Comparison of ENCODE assay signal across 20 mouse cellular contexts in the genomic region with DNA sequence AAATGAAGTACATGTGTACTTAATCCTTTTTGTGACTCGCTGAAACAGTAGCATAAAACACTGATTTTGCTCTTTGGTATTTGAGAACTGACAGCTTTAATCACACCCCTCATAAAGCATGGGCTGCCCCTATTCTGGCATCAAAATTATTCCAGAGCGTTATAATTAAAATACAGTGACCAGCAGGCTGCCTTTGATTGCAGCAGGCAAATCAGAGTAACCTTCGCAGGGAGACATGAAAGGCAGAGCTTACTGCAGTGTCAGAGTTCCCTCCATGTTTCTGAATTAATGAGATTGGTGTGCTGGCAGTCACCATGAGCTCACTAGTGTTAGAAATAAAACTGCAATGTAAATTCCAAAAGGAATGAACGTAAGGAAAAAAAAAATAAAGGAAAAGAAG.
DNase-seq lines count a peak whose midpoint lies in the region; ATAC-seq lines count a peak whose summit lies in the region.
"Had no signal": no experiment of that assay in that cellular context is flagged by ENCODE, and none has a peak within 500 bp of the region (broad histone marks: within the 10 kb centered on the region; RNA-seq: fewer than 3 reads in every experiment).

No protein-coding gene starts in this region.

- H3K27me3 ChIP-seq in kidney, embryonic 15.5 days, result no peaks in the 10 kb centered on the region
- no peaks in the 10 kb centered on the region for H3K27me3 ChIP-seq in midbrain, embryonic 11.5 days (ENCODE audit: control insufficient read depth, insufficient read depth, low read length)
- no peaks in the 10 kb centered on the region for H3K27me3 ChIP-seq in midbrain, embryonic 10.5 days (ENCODE audit: low read depth, poor library complexity, severe bottlenecking)
- no peaks in the 10 kb centered on the region for H3K27me3 ChIP-seq in forebrain, embryonic 15.5 days
- H3K27me3 ChIP-seq in midbrain, embryonic 16.5 days (ENCODE audit: control insufficient read depth, insufficient read depth, low read depth, low read length), result no peaks in the 10 kb centered on the region
- H3K27me3 ChIP-seq: heart, embryonic 13.5 days; hindbrain, embryonic 13.5 days; limb, embryonic 12.5 days; liver, embryonic 15.5 days; neural tube, embryonic 13.5 days; stomach, embryonic 15.5 days had no signal

- 0 out of 2 replicates have a peak, but pooled peaks cover 4% of the 10 kb centered on the region for H3K4me1 ChIP-seq in kidney, embryonic 15.5 days
- peaks cover 8% of the 10 kb centered on the region; the same call in 1 of the 2 replicates for H3K4me1 ChIP-seq in midbrain, embryonic 11.5 days (ENCODE audit: control insufficient read depth, insufficient read depth, low read length)
- peaks cover 24% of the 10 kb centered on the region for H3K4me1 ChIP-seq in midbrain, embryonic 10.5 days
- peaks cover 9% of the 10 kb centered on the region for H3K4me1 ChIP-seq in forebrain, embryonic 15.5 days
- H3K4me1 ChIP-seq in midbrain, embryonic 16.5 days (ENCODE audit: control insufficient read depth, insufficient read depth, low read length), result peaks cover 18% of the 10 kb centered on the region
- H3K4me1 ChIP-seq: liver, embryonic 15.5 days; stomach, embryonic 15.5 days had no signal

- no peaks in the 10 kb centered on the region for H3K9me3 ChIP-seq in kidney, embryonic 15.5 days (replicated peaks)
- no peaks in the 10 kb centered on the region for H3K9me3 ChIP-seq in midbrain, embryonic 11.5 days (ENCODE audit: control insufficient read depth, low read length)
- peaks cover 11% of the 10 kb centered on the region; the same call in 1 of the 2 replicates for H3K9me3 ChIP-seq in midbrain, embryonic 10.5 days (replicated peaks)
- H3K9me3 ChIP-seq in forebrain, embryonic 15.5 days, result no peaks in the 10 kb centered on the region
- 0 out of 2 replicates have a peak, but pooled peaks cover 2% of the 10 kb centered on the region for H3K9me3 ChIP-seq in midbrain, embryonic 16.5 days (replicated peaks; ENCODE audit: control insufficient read depth, low read length, poor library complexity, severe bottlenecking)
- H3K9me3 ChIP-seq: liver, embryonic 15.5 days; stomach, embryonic 15.5 days had no signal

- peak; percentile 5 for DNase-seq in kidney, adult 18-20 months
- no peak for DNase-seq in midbrain, embryonic 11.5 days (ENCODE audit: low spot score, missing footprints)
- no peak for DNase-seq in midbrain, embryonic 10.5 days (ENCODE audit: low spot score)
- no peak for DNase-seq in ovary, postnatal 14 days (ENCODE audit: low spot score)
- DNase-seq: B cell, adult 2 months; cerebellum, adult 2 months; cerebellum, postnatal 36 days; gastrocnemius, adult 2 months; lung, postnatal 10 days; right cerebral cortex, postnatal 14 days; thymus, adult 18-20 months had no signal

- 37% methylated on average over 4 of the region's 4 CpGs for WGBS in kidney, embryonic 15.5 days
- WGBS in midbrain, embryonic 11.5 days, result 40% methylated on average over 4 of the region's 4 CpGs
- WGBS in midbrain, embryonic 10.5 days, result 59% methylated on average over 4 of the region's 4 CpGs
- 12% methylated on average over 4 of the region's 4 CpGs for WGBS in forebrain, embryonic 15.5 days
- whole genome bisulfite sequencing in midbrain, embryonic 16.5 days, result 13% methylated on average over 4 of the region's 4 CpGs

- no peak overlapping the region for H3K4me2 ChIP-seq in kidney, embryonic 15.5 days
- no peak overlapping the region for H3K4me2 ChIP-seq in midbrain, embryonic 11.5 days
- no peak overlapping the region for H3K4me2 ChIP-seq in forebrain, embryonic 15.5 days (replicated peaks)
- no peak overlapping the region for H3K4me2 ChIP-seq in midbrain, embryonic 16.5 days (ENCODE audit: low read length)
- H3K4me2 ChIP-seq: heart, embryonic 13.5 days; hindbrain, embryonic 13.5 days; limb, embryonic 12.5 days; liver, embryonic 15.5 days; neural tube, embryonic 13.5 days; stomach, embryonic 15.5 days had no signal

- no peak overlapping the region for H3K27ac ChIP-seq in kidney, embryonic 15.5 days
- H3K27ac ChIP-seq in midbrain, embryonic 11.5 days (ENCODE audit: low read depth, low read length), result no peak overlapping the region
- H3K27ac ChIP-seq in midbrain, embryonic 10.5 days (replicated peaks), result no peak overlapping the region
- no peak overlapping the region for H3K27ac ChIP-seq in forebrain, embryonic 15.5 days (replicated peaks)
- H3K27ac ChIP-seq in midbrain, embryonic 16.5 days (ENCODE audit: low read length), result peak overlapping the region; percentile 54
- H3K27ac ChIP-seq: gastrocnemius, adult 2 months; heart, embryonic 13.5 days; hindbrain, embryonic 13.5 days; limb, embryonic 12.5 days; liver, embryonic 15.5 days; neural tube, embryonic 13.5 days; stomach, embryonic 15.5 days had no signal

- no peaks in the 10 kb centered on the region for H3K36me3 ChIP-seq in kidney, embryonic 15.5 days
- no peaks in the 10 kb centered on the region for H3K36me3 ChIP-seq in midbrain, embryonic 11.5 days (ENCODE audit: control insufficient read depth, insufficient read depth, low read length)
- H3K36me3 ChIP-seq in midbrain, embryonic 10.5 days, result no peaks in the 10 kb centered on the region
- no peaks in the 10 kb centered on the region for H3K36me3 ChIP-seq in forebrain, embryonic 15.5 days
- H3K36me3 ChIP-seq in midbrain, embryonic 16.5 days (ENCODE audit: control insufficient read depth, insufficient read depth, low read length), result no peaks in the 10 kb centered on the region
- H3K36me3 ChIP-seq: heart, embryonic 13.5 days; hindbrain, embryonic 13.5 days; limb, embryonic 12.5 days; liver, embryonic 15.5 days; neural tube, embryonic 13.5 days; stomach, embryonic 15.5 days had no signal

- no peak overlapping the region for H3K9ac ChIP-seq in kidney, embryonic 15.5 days
- no peak overlapping the region for H3K9ac ChIP-seq in midbrain, embryonic 11.5 days (ENCODE audit: low read length)
- H3K9ac ChIP-seq in forebrain, embryonic 15.5 days (replicated peaks), result no peak overlapping the region
- no peak overlapping the region for H3K9ac ChIP-seq in midbrain, embryonic 16.5 days (ENCODE audit: low read depth, low read length)
- H3K9ac ChIP-seq: heart, embryonic 13.5 days; hindbrain, embryonic 13.5 days; limb, embryonic 12.5 days; liver, embryonic 15.5 days; neural tube, embryonic 13.5 days; stomach, embryonic 15.5 days had no signal

- no peak for ATAC-seq in kidney, embryonic 15.5 days (replicated peaks; ENCODE audit: low FRiP score)
- ATAC-seq in midbrain, embryonic 11.5 days (ENCODE audit: low FRiP score), result peak; percentile 58; the same call in 1 of the 2 replicates
- ATAC-seq in forebrain, embryonic 15.5 days (replicated peaks), result 0 out of 2 replicates have a peak, but pooled peaks have one; percentile 32
- ATAC-seq in midbrain, embryonic 16.5 days, result peak; percentile 39; the same call in 1 of the 2 replicates

- no peak overlapping the region for H3K4me3 ChIP-seq in kidney, embryonic 15.5 days (replicated peaks)
- H3K4me3 ChIP-seq in midbrain, embryonic 11.5 days (ENCODE audit: low read depth, low read length), result no peak overlapping the region
- no peak overlapping the region for H3K4me3 ChIP-seq in midbrain, embryonic 10.5 days
- H3K4me3 ChIP-seq in forebrain, embryonic 15.5 days, result no peak overlapping the region
- no peak overlapping the region for H3K4me3 ChIP-seq in midbrain, embryonic 16.5 days (ENCODE audit: low read depth, low read length)
- H3K4me3 ChIP-seq: gastrocnemius, adult 2 months; heart, embryonic 13.5 days; hindbrain, embryonic 13.5 days; limb, embryonic 12.5 days; liver, embryonic 15.5 days; neural tube, embryonic 13.5 days; stomach, embryonic 15.5 days had no signal
